In the genomic region with DNA sequence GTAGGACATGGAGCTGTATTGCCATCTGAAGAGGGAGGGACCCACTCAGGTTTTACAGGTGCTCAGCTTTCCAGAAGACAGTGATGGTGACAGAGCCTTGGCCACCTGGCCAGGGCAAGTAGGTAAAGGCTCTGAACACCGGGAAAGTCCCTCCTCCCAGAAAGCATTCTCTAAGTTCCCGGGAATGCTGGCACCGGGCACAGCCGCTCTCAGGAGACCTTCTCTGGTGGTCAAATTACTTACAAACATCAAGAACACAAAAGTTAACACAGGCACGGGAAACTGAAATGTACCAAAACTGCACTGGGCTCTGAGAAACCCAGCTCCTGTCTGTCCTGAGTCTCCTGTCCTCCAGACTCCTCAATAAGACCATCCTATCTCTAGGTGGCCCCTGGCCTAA, we compare ENCODE assay signal across 9 mouse cellular contexts. TPM values are rescaled to one million over a fixed set of nuclear protein-coding genes. Genes with fewer than 3 reads are reported as not detected.
DNase-seq lines count a peak whose midpoint lies in the region; ATAC-seq and TF ChIP-seq lines count a peak whose summit lies in the region.
"Had no signal": no experiment of that assay in that cellular context is flagged by ENCODE, and none has a peak within 500 bp of the region (broad histone marks: within the 10 kb centered on the region; RNA-seq: fewer than 3 reads in every experiment).

No protein-coding gene starts in this region.

- H3K4me1 ChIP-seq in kidney, adult 2 months (ENCODE audit: control insufficient read depth, insufficient read depth, low read length) = peaks cover 27% of the 10 kb centered on the region
- peaks cover 35% of the 10 kb centered on the region for H3K4me1 ChIP-seq in hindbrain, embryonic 10.5 days (replicated peaks)
- H3K4me1 ChIP-seq in midbrain, embryonic 11.5 days (ENCODE audit: control insufficient read depth, insufficient read depth, low read length) = peaks cover 17% of the 10 kb centered on the region

- DNase-seq in kidney, adult 2 months = no peak
- no peak for DNase-seq in kidney, postnatal 14 days
- DNase-seq in MN1 (ENCODE audit: low spot score) = peak; percentile 12
- no peak for DNase-seq in hindbrain, embryonic 10.5 days (ENCODE audit: low spot score)
- DNase-seq in midbrain, embryonic 11.5 days (ENCODE audit: low spot score, missing footprints) = no peak
- no peak for DNase-seq in cerebellum, adult 9-10 months
- DNase-seq in thymus, postnatal 4 days = no peak
- no peak for DNase-seq in cerebellum, postnatal 4 days (ENCODE audit: low spot score in 2 of 2)

- H3K36me3 ChIP-seq in kidney, adult 2 months (ENCODE audit: control insufficient read depth, insufficient read depth, low read length) = no peaks in the 10 kb centered on the region
- H3K36me3 ChIP-seq in hindbrain, embryonic 10.5 days = peaks cover 4% of the 10 kb centered on the region; the same call in 1 of the 2 replicates
- H3K36me3 ChIP-seq in midbrain, embryonic 11.5 days (ENCODE audit: control insufficient read depth, insufficient read depth, low read length) = no peaks in the 10 kb centered on the region

- no peak; the same call in 1 of the 2 replicates for ATAC-seq in midbrain, embryonic 11.5 days (ENCODE audit: low FRiP score)
- ATAC-seq: inflammation-experienced regulatory T-cells, adult 6 months had no signal

- TF ChIP-seq CTCF in kidney, adult 2 months (conservative IDR thresholded peaks at IDR 0.05; ENCODE audit: insufficient read depth, insufficient read length, low read depth, low read length) = no peak

- no peaks in the 10 kb centered on the region for H3K9me3 ChIP-seq in hindbrain, embryonic 10.5 days
- H3K9me3 ChIP-seq in midbrain, embryonic 11.5 days (ENCODE audit: control insufficient read depth, low read length) = no peaks in the 10 kb centered on the region

- peak overlapping the region; percentile 67 for H3K4me3 ChIP-seq in kidney, adult 2 months (ENCODE audit: insufficient read depth, low read depth, low read length)
- H3K4me3 ChIP-seq in hindbrain, embryonic 10.5 days = peak overlapping the region; percentile 92
- H3K4me3 ChIP-seq in midbrain, embryonic 11.5 days (ENCODE audit: low read depth, low read length) = peak overlapping the region; percentile 79

- TF ChIP-seq POLR2A in kidney, adult 2 months (IDR thresholded peaks at IDR 0.05; ENCODE audit: low read depth, low read length) = no peak

- peak overlapping the region; percentile 85 for H3K4me2 ChIP-seq in midbrain, embryonic 11.5 days

- no peaks in the 10 kb centered on the region for H3K27me3 ChIP-seq in kidney, adult 2 months (replicated peaks; ENCODE audit: control insufficient read depth, insufficient read depth, low read length)
- H3K27me3 ChIP-seq in hindbrain, embryonic 10.5 days (ENCODE audit: insufficient read depth, poor library complexity, severe bottlenecking) = no peaks in the 10 kb centered on the region
- no peaks in the 10 kb centered on the region for H3K27me3 ChIP-seq in midbrain, embryonic 11.5 days (ENCODE audit: control insufficient read depth, insufficient read depth, low read length)

- WGBS in kidney, adult 2 months = 4% methylated on average over 5 of the region's 5 CpGs
- 20% methylated on average over 5 of the region's 5 CpGs for WGBS in hindbrain, embryonic 10.5 days
- 13% methylated on average over 5 of the region's 5 CpGs for whole genome bisulfite sequencing in midbrain, embryonic 11.5 days

- no peak overlapping the region for H3K27ac ChIP-seq in kidney, adult 2 months (ENCODE audit: insufficient read depth, low read depth, low read length)
- peak overlapping the region; percentile 93 for H3K27ac ChIP-seq in hindbrain, embryonic 10.5 days
- peak overlapping the region; percentile 20; the same call in 1 of the 2 replicates for H3K27ac ChIP-seq in midbrain, embryonic 11.5 days (ENCODE audit: low read depth, low read length)

- peak overlapping the region; percentile 93 for H3K9ac ChIP-seq in midbrain, embryonic 11.5 days (ENCODE audit: low read length)

RNA-seq across cellular contexts. Expression of gene Ccdc96, which starts 45.3 kb away (rescaled TPM):
- polyA plus RNA-seq in kidney, adult 2 months (2012; rRNA removed) = 0.26 and 0.28 TPM in 2 replicates
- 3.1 and 4.0 TPM in 2 replicates for polyA plus RNA-seq in hindbrain, embryonic 10.5 days (2016; fragmentation: Nextera tagmentation; extraction: Ambion mirVana)
- 4.1 and 4.2 TPM in 2 replicates for polyA plus RNA-seq in midbrain, embryonic 11.5 days (2014; fragmentation: Nextera tagmentation; extraction: Ambion mirVana)

RNA-seq across cellular contexts. Expression of gene Tada2b, which starts 45.6 kb away (rescaled TPM):
- 17.0 and 18.7 TPM in 2 replicates for polyA plus RNA-seq in kidney, adult 2 months (2012; rRNA removed)
- 1.7 and 2.1 TPM in 2 replicates for polyA plus RNA-seq in hindbrain, embryonic 10.5 days (2016; fragmentation: Nextera tagmentation; extraction: Ambion mirVana)
- 3.7 and 4.6 TPM in 2 replicates for polyA plus RNA-seq in midbrain, embryonic 11.5 days (2014; fragmentation: Nextera tagmentation; extraction: Ambion mirVana)
